Mouse (Mus musculus): ENCODE data around the gene Pla2g2e. TPM values are rescaled to one million over a fixed set of nuclear protein-coding genes. Genes with fewer than 3 reads are reported as not detected.

Pla2g2e gene
- polyA plus RNA-seq, 1 experiment: 0.61 TPM

- no peaks in the 10 kb centered on the region for H3K4me1 ChIP-seq (ENCODE audit: control insufficient read depth, insufficient read depth, low read length)
- H3K4me3 ChIP-seq (ENCODE audit: insufficient read depth, low read length): no peak overlapping the region
- TF ChIP-seq CTCF (IDR thresholded peaks at IDR 0.05; ENCODE audit: borderline replicate concordance, insufficient read depth, low read length) (no peak), POLR2A (IDR thresholded peaks at IDR 0.05; ENCODE audit: low read depth, low read length) (no peak)
- no peak overlapping the region for H3K27ac ChIP-seq (ENCODE audit: insufficient read depth, low read length)
These were observed 28.0 kb downstream of the Pla2g2e start for GRCm38 (mm10) chr4:138905624-138906337.

GRCm38 (mm10) chr4:138913141-138913787 lies 35.5 kb downstream of the Pla2g2e start:
- no peaks in the 10 kb centered on the region for H3K4me1 ChIP-seq (ENCODE audit: control insufficient read depth, insufficient read depth, low read length)
- no peak overlapping the region for H3K27ac ChIP-seq (ENCODE audit: insufficient read depth, low read length)
- no peak for TF ChIP-seq POLR2A (IDR thresholded peaks at IDR 0.05; ENCODE audit: low read depth, low read length)
- TF ChIP-seq CTCF (IDR thresholded peaks at IDR 0.05; ENCODE audit: borderline replicate concordance, insufficient read depth, low read length): no peak
- peak overlapping the region; percentile 64 for H3K4me3 ChIP-seq (ENCODE audit: insufficient read depth, low read length)

DNA sequence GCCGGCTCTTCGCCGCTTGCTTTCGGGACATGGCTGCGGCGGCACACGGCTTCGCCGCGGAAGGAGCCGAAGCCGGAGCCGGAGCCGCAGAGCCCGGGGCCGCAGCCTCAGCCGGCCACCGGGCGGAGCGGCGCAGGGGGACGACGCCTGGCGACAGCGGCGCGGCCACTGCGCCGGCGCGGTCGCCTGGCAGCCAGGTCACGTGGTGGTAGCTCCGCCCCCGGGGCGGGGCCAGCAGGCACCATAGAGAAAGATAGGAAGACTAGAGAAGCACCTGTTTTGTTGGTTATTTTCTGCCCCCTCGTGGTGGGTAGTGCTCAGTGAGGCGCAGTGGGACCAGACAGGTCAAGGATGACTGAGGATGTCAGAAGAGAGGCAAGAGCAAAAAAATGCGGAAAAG lies 36.1 kb downstream of the Pla2g2e start, which contains the start of gene Otud3:
Gene Otud3, minus strand, starts transcription at position 149 of the 400 bp plus-strand sequence.
- Histone ChIP-seq H3K27ac (ENCODE audit: insufficient read depth, low read length) (no peak within 1 kb of the TSS), H3K4me1 (ENCODE audit: control insufficient read depth, insufficient read depth, low read length) (no peaks in the 10 kb centered on the region), H3K4me3 (ENCODE audit: insufficient read depth, low read length) (peak within 1 kb of the TSS; percentile 64)
- peak; percentile 74; the same call in 1 of the 2 replicates for TF ChIP-seq CTCF (IDR thresholded peaks at IDR 0.05; ENCODE audit: borderline replicate concordance, insufficient read depth, low read length)
- TF ChIP-seq POLR2A (IDR thresholded peaks at IDR 0.05; ENCODE audit: low read depth, low read length): peak; percentile 87

DNA sequence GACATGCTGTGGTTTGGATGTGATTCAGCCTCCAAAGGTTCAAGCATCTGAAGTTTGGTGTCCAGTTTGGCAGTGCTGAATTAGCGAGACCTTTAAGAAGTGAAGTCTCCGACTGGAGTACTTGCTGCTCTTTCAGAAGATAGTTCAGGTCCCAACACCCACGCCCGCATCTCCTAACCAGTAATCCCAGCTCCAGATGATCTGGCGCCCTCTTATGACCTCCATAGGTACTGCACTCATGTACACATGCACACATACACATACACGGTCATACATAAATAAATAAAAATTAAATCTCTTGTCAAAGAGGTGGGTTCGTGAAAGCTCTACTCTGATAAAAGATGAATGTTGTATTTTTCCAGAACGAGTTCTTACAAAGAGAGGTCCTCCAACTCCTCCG lies 39.5 kb downstream of the Pla2g2e start:
- Histone ChIP-seq H3K4me3 (ENCODE audit: insufficient read depth, low read length) (no peak overlapping the region), H3K27ac (ENCODE audit: insufficient read depth, low read length) (no peak overlapping the region), H3K4me1 (ENCODE audit: control insufficient read depth, insufficient read depth, low read length) (no peaks in the 10 kb centered on the region)
- TF ChIP-seq POLR2A (IDR thresholded peaks at IDR 0.05; ENCODE audit: low read depth, low read length) (no peak), CTCF (IDR thresholded peaks at IDR 0.05; ENCODE audit: borderline replicate concordance, insufficient read depth, low read length) (no peak)

- TF ChIP-seq POLR2A (IDR thresholded peaks at IDR 0.05; ENCODE audit: low read depth, low read length): no peak
- TF ChIP-seq CTCF (IDR thresholded peaks at IDR 0.05; ENCODE audit: borderline replicate concordance, insufficient read depth, low read length): no peak
- no peaks in the 10 kb centered on the region for H3K4me1 ChIP-seq (ENCODE audit: control insufficient read depth, insufficient read depth, low read length)
- H3K4me3 ChIP-seq (ENCODE audit: insufficient read depth, low read length): no peak overlapping the region
- H3K27ac ChIP-seq (ENCODE audit: insufficient read depth, low read length): no peak overlapping the region
These were observed 43.8 kb downstream of the Pla2g2e start for GRCm38 (mm10) chr4:138921254-138922130.

DNA sequence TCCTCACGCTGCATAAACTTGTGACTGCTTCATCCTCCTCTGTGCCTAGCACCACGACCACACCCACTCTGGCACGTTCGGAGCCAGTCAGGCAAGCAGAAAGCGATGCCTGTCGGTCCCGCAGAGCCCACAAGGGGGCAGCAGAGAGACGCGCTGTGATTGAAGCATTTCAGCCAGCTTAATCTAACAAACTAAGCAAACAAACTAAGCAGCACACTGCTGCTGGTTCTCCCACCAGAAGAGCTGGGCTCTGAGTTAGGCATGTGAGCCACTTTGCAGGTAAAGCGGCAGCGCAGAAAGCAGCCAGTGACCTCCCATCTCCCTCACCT lies 44.4 kb downstream of the Pla2g2e start:
- TF ChIP-seq POLR2A (IDR thresholded peaks at IDR 0.05; ENCODE audit: low read depth, low read length) (no peak), CTCF (IDR thresholded peaks at IDR 0.05; ENCODE audit: borderline replicate concordance, insufficient read depth, low read length) (peak; percentile 99)
- Histone ChIP-seq H3K27ac (ENCODE audit: insufficient read depth, low read length) (no peak overlapping the region), H3K4me3 (ENCODE audit: insufficient read depth, low read length) (no peak overlapping the region), H3K4me1 (ENCODE audit: control insufficient read depth, insufficient read depth, low read length) (no peaks in the 10 kb centered on the region)

DNA sequence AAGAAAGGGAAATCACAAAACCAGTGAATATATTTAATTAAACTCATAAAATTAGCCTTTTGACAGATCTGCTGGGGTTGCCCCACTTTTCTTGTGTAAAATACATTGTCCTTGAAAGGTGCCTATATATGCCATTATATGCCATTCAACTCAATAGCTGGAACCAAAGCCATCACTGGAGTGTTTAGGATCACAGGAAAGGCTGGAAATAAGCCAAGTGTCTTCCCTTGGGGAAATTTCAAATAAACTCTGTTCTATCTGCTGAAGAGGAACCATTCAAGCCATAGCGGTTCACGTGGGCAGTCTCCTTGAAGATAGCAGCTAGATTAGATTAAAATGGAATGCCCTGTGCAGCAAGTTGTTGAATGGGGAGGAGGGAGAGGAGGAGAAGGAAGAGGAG lies 47.8 kb downstream of the Pla2g2e start:
- Histone ChIP-seq H3K4me3 (ENCODE audit: insufficient read depth, low read length) (no peak overlapping the region), H3K27ac (ENCODE audit: insufficient read depth, low read length) (no peak overlapping the region), H3K4me1 (ENCODE audit: control insufficient read depth, insufficient read depth, low read length) (no peaks in the 10 kb centered on the region)
- TF ChIP-seq POLR2A (IDR thresholded peaks at IDR 0.05; ENCODE audit: low read depth, low read length): no peak
- TF ChIP-seq CTCF (IDR thresholded peaks at IDR 0.05; ENCODE audit: borderline replicate concordance, insufficient read depth, low read length): no peak

Other genes with a start within 250 kb of the Pla2g2e start
- gene Vwa5b1, start 242.1 kb upstream of the Pla2g2e start, polyA plus RNA-seq (2011; ENCODE audit: insufficient read length, low read depth, missing spikeins): not detected in 2 replicates
- gene Pla2g2c, start 153.2 kb upstream of the Pla2g2e start, polyA plus RNA-seq (2011; ENCODE audit: insufficient read length, low read depth, missing spikeins): not detected in 2 replicates
- gene Ubxn10, start 140.8 kb upstream of the Pla2g2e start, polyA plus RNA-seq (2011; ENCODE audit: insufficient read length, low read depth, missing spikeins): not detected in 2 replicates
- gene Pla2g2f, start 120.3 kb upstream of the Pla2g2e start, polyA plus RNA-seq (2011; ENCODE audit: insufficient read length, low read depth, missing spikeins): not detected in 2 replicates
- not detected in 2 replicates for gene Pla2g2d, start 102.2 kb upstream of the Pla2g2e start, polyA plus RNA-seq (2011; ENCODE audit: insufficient read length, low read depth, missing spikeins)
- gene Pla2g5, start 14.5 kb upstream of the Pla2g2e start, polyA plus RNA-seq (2011; ENCODE audit: insufficient read length, low read depth, missing spikeins): not detected in 2 replicates
- gene Gm13030, start 4.0 kb upstream of the Pla2g2e start, polyA plus RNA-seq (2011; ENCODE audit: insufficient read length, low read depth, missing spikeins): not detected in 2 replicates
- 8.9 and 9.2 TPM in 2 replicates for gene Otud3, start 36.0 kb downstream of the Pla2g2e start, polyA plus RNA-seq (2011; ENCODE audit: insufficient read length, low read depth, missing spikeins)
- gene Rnf186, start 89.2 kb downstream of the Pla2g2e start, polyA plus RNA-seq (2011; ENCODE audit: insufficient read length, low read depth, missing spikeins): not detected in 2 replicates
- gene Tmco4, start 94.9 kb downstream of the Pla2g2e start, polyA plus RNA-seq (2011; ENCODE audit: insufficient read length, low read depth, missing spikeins): 8.5 and 14.3 TPM in 2 replicates
- gene Htr6, start 197.6 kb downstream of the Pla2g2e start, polyA plus RNA-seq (2011; ENCODE audit: insufficient read length, low read depth, missing spikeins): not detected in 2 replicates
- gene Nbl1, start 215.1 kb downstream of the Pla2g2e start, polyA plus RNA-seq (2011; ENCODE audit: insufficient read length, low read depth, missing spikeins): 51.8 and 64.3 TPM in 2 replicates

Measured in embryonic fibroblast, embryonic 13.5 days (primary cell).